Comparison of ENCODE assay signal across 13 mouse cellular contexts in genomic region chr14:27493516-27493915, GRCm38 (mm10). TPM values are rescaled to one million over a fixed set of nuclear protein-coding genes. Genes with fewer than 3 reads are reported as not detected.
A peak's percentile ranks its signal among the peaks of the same experiment; 100 is the strongest.
DNase-seq lines count a peak whose midpoint lies in the region; ATAC-seq and TF ChIP-seq lines count a peak whose summit lies in the region.
"Had no signal": no experiment of that assay in that cellular context is flagged by ENCODE, and none has a peak within 500 bp of the region (broad histone marks: within the 10 kb centered on the region; RNA-seq: fewer than 3 reads in every experiment).

No protein-coding gene starts in this region.

- no peak for TF ChIP-seq EP300 in MEL (IDR thresholded peaks at IDR 0.05; ENCODE audit: low read depth in 1 of 2, low read length in 2 of 2)

- no peak for ATAC-seq in intestine, postnatal 0 days
- ATAC-seq in intestine, embryonic 16.5 days, result no peak
- ATAC-seq in megakaryocyte-erythroid progenitor cell, adult 5-6 weeks (replicated peaks; ENCODE audit: low FRiP score, low TSS enrichment, poor library complexity, severe bottlenecking), result 0 out of 2 replicates have a peak, but pooled peaks have one; percentile 57
- ATAC-seq in frontal cortex, adult (ENCODE audit: low TSS enrichment), result no peak
- no peak for ATAC-seq in monocyte, adult 5-6 weeks (replicated peaks; ENCODE audit: insufficient number of reproducible peaks, low FRiP score, low TSS enrichment, poor library complexity, severe bottlenecking)

- H3K4me2 ChIP-seq in intestine, postnatal 0 days (replicated peaks; ENCODE audit: low read depth), result no peak overlapping the region
- H3K4me2 ChIP-seq in intestine, embryonic 16.5 days (ENCODE audit: low read depth, low read length), result no peak overlapping the region
- H3K4me2 ChIP-seq: heart, embryonic 11.5 days; liver, embryonic 15.5 days had no signal

- peak; percentile 50 for DNase-seq in testis, postnatal 10 days (ENCODE audit: low spot score)
- DNase-seq in testis, postnatal 14 days (ENCODE audit: low spot score), result no peak
- DNase-seq in MEL (ENCODE audit: low read depth, low spot score), result peak; percentile 50
- DNase-seq: adrenal gland, postnatal 36 days; kidney, adult 18-20 months had no signal

- no peak for TF ChIP-seq POLR2A in MEL (IDR thresholded peaks at IDR 0.05; ENCODE audit: control insufficient read depth in 1 of 2, insufficient read depth in 1 of 2, low read depth in 1 of 2, low read length in 2 of 2, poor library complexity in 1 of 2)

- H3K36me3 ChIP-seq in intestine, postnatal 0 days (ENCODE audit: control insufficient read depth, insufficient read depth), result peaks cover 44% of the 10 kb centered on the region
- peaks cover 2% of the 10 kb centered on the region for H3K36me3 ChIP-seq in intestine, embryonic 16.5 days (ENCODE audit: control insufficient read depth, insufficient read depth, low read length)
- H3K36me3 ChIP-seq in MEL (ENCODE audit: control insufficient read depth in 1 of 2, insufficient read depth in 2 of 2, low read length in 2 of 2), result peaks cover 0 to 1% of the 10 kb centered on the region in 2 experiments; a peak in 2 of 4 replicates

- TF ChIP-seq RAD21 in MEL (IDR thresholded peaks at IDR 0.05; ENCODE audit: low read depth, low read length), result no peak

- peak; percentile 24; the same call in 1 of the 2 replicates for TF ChIP-seq CTCF in intestine, postnatal 0 days (IDR thresholded peaks at IDR 0.05; ENCODE audit: low read depth)
- peak in 2 of 3 experiments; percentile 12 to 16; a peak in 2 of 6 replicates for TF ChIP-seq CTCF in MEL (IDR thresholded peaks at IDR 0.05 in 2 of 3, conservative IDR thresholded peaks at IDR 0.05 in 1 of 3; ENCODE audit: control insufficient read depth in 1 of 3, insufficient read depth in 1 of 3, low read depth in 2 of 3, low read length in 3 of 3, poor library complexity in 1 of 3, severe bottlenecking in 1 of 3)

- no peak overlapping the region for H3K4me3 ChIP-seq in intestine, postnatal 0 days (ENCODE audit: low read depth, low read length)
- H3K4me3 ChIP-seq in intestine, embryonic 16.5 days (ENCODE audit: low read length), result no peak overlapping the region
- no peak overlapping the region for H3K4me3 ChIP-seq in MEL (ENCODE audit: control insufficient read depth in 1 of 2, insufficient read depth in 1 of 2, low read depth in 2 of 2, low read length in 2 of 2)
- H3K4me3 ChIP-seq: erythroblast, embryonic 14.5 days; liver, embryonic 15.5 days had no signal

- WGBS in intestine, postnatal 0 days, result 87% methylated on average over 4 of the region's 4 CpGs
- WGBS in intestine, embryonic 16.5 days, result 92% methylated on average over 4 of the region's 4 CpGs

- no peaks in the 10 kb centered on the region for H3K4me1 ChIP-seq in intestine, postnatal 0 days (replicated peaks; ENCODE audit: control insufficient read depth, insufficient read depth, low read length)
- H3K4me1 ChIP-seq in intestine, embryonic 16.5 days (ENCODE audit: control insufficient read depth, insufficient read depth, low read length), result no peaks in the 10 kb centered on the region
- H3K4me1 ChIP-seq in MEL (ENCODE audit: control insufficient read depth in 1 of 2, insufficient read depth in 2 of 2, low read length in 2 of 2), result no peaks in the 10 kb centered on the region
- H3K4me1 ChIP-seq: liver, embryonic 15.5 days had no signal

- H3K9me3 ChIP-seq in intestine, postnatal 0 days (ENCODE audit: control insufficient read depth), result no peaks in the 10 kb centered on the region
- H3K9me3 ChIP-seq in intestine, embryonic 16.5 days (ENCODE audit: control insufficient read depth, low read length), result no peaks in the 10 kb centered on the region
- H3K9me3 ChIP-seq in MEL (replicated peaks; ENCODE audit: insufficient read depth, low read length), result no peaks in the 10 kb centered on the region
- H3K9me3 ChIP-seq: liver, embryonic 15.5 days had no signal

- H3K79me2 ChIP-seq in MEL (ENCODE audit: control insufficient read depth, insufficient read depth, low read length, poor library complexity), result no peaks in the 10 kb centered on the region

- H3K27ac ChIP-seq in intestine, postnatal 0 days (ENCODE audit: low read depth, low read length), result no peak overlapping the region
- H3K27ac ChIP-seq in intestine, embryonic 16.5 days (ENCODE audit: low read length), result no peak overlapping the region
- no peak overlapping the region for H3K27ac ChIP-seq in MEL (ENCODE audit: control insufficient read depth, low read depth, low read length)
- H3K27ac ChIP-seq: liver, embryonic 15.5 days had no signal

- no peaks in the 10 kb centered on the region for H3K27me3 ChIP-seq in intestine, postnatal 0 days (replicated peaks; ENCODE audit: control insufficient read depth, insufficient read depth, low read length)
- no peaks in the 10 kb centered on the region for H3K27me3 ChIP-seq in intestine, embryonic 16.5 days (replicated peaks; ENCODE audit: control insufficient read depth, insufficient read depth, low read length)
- no peaks in the 10 kb centered on the region for H3K27me3 ChIP-seq in MEL (ENCODE audit: control insufficient read depth in 1 of 2, insufficient read depth in 2 of 2, low read length in 2 of 2)
- H3K27me3 ChIP-seq: liver, embryonic 15.5 days had no signal

- no peak overlapping the region for H3K9ac ChIP-seq in intestine, postnatal 0 days (ENCODE audit: low read depth, low read length)
- H3K9ac ChIP-seq in intestine, embryonic 16.5 days (ENCODE audit: low read depth, low read length), result no peak overlapping the region
- H3K9ac ChIP-seq in MEL (ENCODE audit: control insufficient read depth, low read depth, low read length, poor library complexity, severe bottlenecking), result no peak overlapping the region
- H3K9ac ChIP-seq: liver, embryonic 15.5 days had no signal

TF ChIP-seq in MEL, 35 proteins besides CTCF, POLR2A, EP300 and RAD21:
- TF ChIP-seq ZC3H11A (IDR thresholded peaks at IDR 0.05; ENCODE audit: low read depth, low read length) (no peak), GABPA (IDR thresholded peaks at IDR 0.05; ENCODE audit: low read depth, low read length) (no peak), MXI1 (IDR thresholded peaks at IDR 0.05; ENCODE audit: low read depth, low read length) (no peak), NRF1 (IDR thresholded peaks at IDR 0.05; ENCODE audit: insufficient read depth, low read depth, low read length, poor library complexity, severe bottlenecking) (no peak), TBP (IDR thresholded peaks at IDR 0.05; ENCODE audit: low read depth, low read length) (no peak), KAT2A (conservative IDR thresholded peaks at IDR 0.05; ENCODE audit: low read depth, low read length) (no peak), SIN3A (IDR thresholded peaks at IDR 0.05; ENCODE audit: low read length) (no peak), ZMIZ1 (IDR thresholded peaks at IDR 0.05; ENCODE audit: low read depth, low read length) (no peak), CHD2 (IDR thresholded peaks at IDR 0.05; ENCODE audit: low read length) (no peak), JUND (IDR thresholded peaks at IDR 0.05; ENCODE audit: low read depth, low read length) (no peak)

RNA-seq across cellular contexts. Expression of gene Ccdc66, which starts 14.7 kb away (rescaled TPM):
- 2.7 and 4.0 TPM in 2 replicates for polyA plus RNA-seq in intestine, postnatal 0 days (2015; fragmentation: Nextera tagmentation; extraction: Ambion mirVana)
- 6.8 and 7.9 TPM in 2 replicates for polyA plus RNA-seq in intestine, embryonic 16.5 days (2015; fragmentation: Nextera tagmentation; extraction: Ambion mirVana)
- 5.5 and 6.3 TPM in 2 replicates for total RNA-seq in MEL (2012; rRNA removed)
- 10 to 100 TPM in 1 of 2 experiments, not detected in 1; 18.4 TPM for polyA plus RNA-seq in MEL (2012; ENCODE audit: insufficient read depth in 1 of 2, insufficient read length in 2 of 2, low read depth in 1 of 2, low replicate concordance in 2 of 2, missing spikeins in 1 of 2)
- 11.3 and 14.4 TPM in 2 replicates for total RNA-seq in megakaryocyte-erythroid progenitor cell, adult 5-6 weeks (2014; fragmentation: Nextera tagmentation)
- total RNA-seq in megakaryocyte-erythroid progenitor cell, adult 5-6 weeks (2017), result 13.8 and 23.1 TPM in 2 replicates
- 13.1 to 24.7 TPM (median 14.8 TPM) in 3 replicates for total RNA-seq in monocyte, adult 5-6 weeks (2017)
